Mouse (Mus musculus) kidney, adult 11 months (tissue): ENCODE measurements around the gene Iqcf3.
A peak's percentile ranks its signal among the peaks of the same experiment; 100 is the strongest.
"Not testable (repeated sequence)": the region's sequence is repeated elsewhere in the genome, so short reads cannot be mapped to it uniquely, and the experiment has no call there.

Source experiments
- DNase-seq: peaks from one replicate; pipeline ENCODE4 v3.0.0; 2022

Gene Iqcf3

DNA sequence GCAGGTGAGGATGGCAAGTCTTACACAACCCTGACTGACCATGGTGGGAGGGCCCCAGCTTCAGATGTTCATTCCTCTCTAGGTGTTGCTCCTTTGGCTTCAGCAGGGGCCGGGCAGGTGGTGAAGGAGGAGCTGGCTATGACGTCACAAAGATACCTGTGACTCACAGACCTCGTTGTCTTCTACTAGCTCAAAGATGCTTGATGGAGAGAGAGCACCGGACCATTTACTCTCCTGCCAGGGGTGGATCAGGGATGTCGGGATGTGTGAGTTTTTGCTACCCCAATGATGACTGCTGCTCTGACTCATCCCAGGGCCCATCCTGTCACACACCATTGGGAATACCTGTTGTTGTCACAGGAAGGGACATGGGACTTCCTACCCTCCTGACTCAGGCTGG, at the start of gene Iqcf3:
Gene Iqcf3 (minus strand): TSS at position 101 of the 400 bp plus-strand sequence.
- no peak for DNase-seq

DNA sequence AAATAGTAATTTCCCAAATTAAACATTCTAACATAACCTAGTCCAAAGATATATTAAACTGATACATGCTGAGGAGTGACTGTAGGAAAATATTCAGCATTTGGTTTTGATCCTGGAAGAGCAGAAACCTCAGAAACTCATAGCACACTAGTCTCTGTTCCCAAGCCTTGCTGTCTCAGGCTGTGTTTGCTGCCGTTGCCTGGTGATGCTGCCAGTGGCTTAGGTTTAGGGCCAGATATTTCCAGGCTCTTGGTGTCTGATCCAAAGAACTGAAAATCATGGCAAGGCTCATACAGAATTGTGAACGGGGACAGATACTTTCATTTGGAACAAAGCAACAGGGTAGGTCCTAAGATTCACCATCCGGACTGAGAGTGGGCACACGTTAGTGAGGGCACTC, 49.3 kb upstream of the Iqcf3 start:
- no peak for DNase-seq

DNA sequence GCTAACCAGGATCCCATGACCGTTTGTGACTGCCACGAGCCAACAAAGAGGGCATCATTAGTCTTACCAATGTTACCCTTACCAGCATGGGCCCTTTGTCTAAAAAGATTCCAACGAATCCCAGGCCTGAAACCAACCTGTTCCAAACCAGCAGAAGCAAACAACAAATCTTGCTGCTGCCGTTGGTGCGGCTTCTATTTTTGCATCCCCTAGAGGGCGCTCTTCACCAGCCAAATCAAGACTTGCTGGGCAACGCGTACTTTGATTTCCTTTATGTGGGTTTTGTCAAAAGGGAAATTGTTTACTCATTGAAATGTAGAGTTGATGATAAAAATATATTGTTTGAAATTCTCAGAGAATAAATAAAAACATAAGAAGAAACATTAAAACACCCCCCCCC, 39.1 kb upstream of the Iqcf3 start:
- DNase-seq = peak; percentile 4

DNA sequence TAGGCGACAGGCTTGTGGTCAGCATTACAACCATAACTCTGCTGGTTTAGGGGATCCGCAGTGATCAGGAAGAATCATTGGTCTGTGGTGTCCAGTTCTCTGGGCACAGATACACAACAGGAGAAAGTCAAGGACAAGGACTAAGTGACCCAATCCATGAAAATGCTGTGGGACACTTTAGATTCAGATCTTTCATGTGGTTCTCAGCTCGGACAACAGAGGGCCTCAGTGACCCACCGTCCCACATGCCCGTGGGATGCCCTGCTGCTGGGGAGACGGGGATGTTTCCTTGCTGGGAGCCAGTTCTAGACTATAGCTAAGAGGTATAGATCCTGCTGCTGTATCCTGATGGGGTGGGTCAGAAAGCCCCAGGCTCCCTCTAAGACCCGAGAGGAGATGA, 37.0 kb upstream of the Iqcf3 start:
- DNase-seq = no peak

DNA sequence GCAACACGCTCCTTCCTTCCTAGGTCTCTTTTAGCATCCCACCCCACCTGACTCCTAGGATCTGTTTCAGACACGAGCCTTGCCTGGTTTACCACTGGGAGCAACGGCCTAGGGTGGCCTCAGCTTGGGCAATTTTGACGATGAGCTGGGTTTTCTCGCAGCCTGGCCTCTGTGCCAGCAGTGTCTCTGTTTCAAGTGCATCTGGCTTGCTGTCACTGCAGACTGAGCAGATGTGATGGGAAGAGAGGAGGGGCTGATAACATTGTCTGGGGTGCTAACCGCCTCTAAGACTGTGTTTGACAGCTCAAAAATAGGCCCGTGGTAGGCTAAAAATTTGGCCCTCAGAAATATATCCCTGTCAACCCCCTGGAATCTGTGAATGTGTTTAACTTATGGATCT, 34.4 kb upstream of the Iqcf3 start:
- DNase-seq = no peak

DNA sequence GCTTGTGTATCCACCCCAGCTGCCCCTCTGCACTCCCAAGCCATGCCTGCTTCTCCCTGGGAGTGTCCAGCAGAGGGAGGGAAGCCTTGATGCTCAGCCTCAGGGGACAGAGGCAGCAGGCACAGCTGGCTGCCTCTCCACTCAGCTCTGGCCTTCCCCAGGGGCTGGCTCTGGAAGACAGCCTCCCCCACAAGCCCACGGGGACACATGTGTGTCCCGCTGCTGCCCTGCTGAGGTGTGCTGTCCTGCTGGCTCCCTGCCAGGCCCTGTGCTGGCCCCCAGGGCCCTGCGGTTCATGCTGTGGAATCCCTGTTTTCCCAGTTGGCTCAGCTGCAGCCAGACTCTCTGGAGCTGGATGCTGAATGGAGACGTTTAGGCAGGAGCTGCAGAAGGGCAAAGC, 34.0 kb upstream of the Iqcf3 start:
- DNase-seq = not testable (repeated sequence)

DNA sequence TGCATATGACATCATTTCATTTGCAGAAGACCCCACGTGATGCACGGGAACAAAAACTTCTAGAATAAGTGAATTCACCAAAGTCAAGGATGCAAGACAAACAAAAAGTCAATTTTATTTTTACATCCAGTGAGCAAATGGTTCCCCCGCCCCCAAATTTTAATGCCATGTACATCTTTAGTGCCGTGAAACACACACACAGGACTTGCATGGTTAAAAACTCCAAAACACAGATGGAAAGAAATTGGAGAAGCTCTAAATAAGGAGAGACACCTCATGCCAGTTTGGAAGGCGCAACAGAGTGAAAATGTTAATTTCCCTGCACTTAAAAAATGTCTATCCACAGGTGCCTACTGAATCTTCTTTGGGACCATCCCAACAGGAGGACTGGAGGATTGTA, 30.7 kb upstream of the Iqcf3 start:
- no peak for DNase-seq

DNA sequence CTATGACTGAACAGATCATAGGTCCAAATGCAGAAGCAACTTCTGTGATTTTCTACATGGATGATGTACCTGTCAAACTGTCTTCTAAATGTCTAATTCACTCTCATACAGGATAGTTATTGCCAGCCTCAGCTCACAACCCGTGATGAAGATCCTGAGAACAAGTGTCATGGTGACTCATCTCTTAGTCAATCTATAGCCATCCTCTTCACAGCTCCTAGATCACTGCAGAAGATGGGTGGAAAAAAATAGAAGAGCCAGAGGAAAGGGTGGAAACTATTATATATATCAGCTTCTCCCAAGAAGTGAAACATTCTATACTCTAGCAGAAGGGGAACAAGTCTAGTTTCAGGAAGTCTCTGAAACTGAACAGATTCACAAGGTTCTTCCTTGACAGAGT, 21.1 kb upstream of the Iqcf3 start:
- DNase-seq = no peak

DNA sequence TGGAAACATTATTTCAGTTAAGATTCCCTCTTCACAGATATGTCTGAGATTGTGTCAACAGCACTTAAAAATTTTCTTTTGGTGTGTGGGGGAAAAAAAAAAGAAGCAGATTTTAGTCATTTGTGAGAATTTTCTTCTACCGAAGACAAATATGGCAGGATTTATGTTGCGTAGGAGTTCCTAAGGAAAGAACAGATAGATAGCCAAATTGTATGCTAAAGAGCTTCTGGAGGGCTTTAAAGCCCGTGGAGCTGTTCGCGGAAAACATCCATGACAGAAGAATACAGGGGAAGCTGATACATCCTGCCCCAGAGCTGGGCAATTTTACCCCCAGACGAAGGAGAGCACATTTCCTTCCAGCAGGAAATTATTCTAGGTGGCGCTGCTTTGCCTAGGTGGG, 18.6 kb upstream of the Iqcf3 start:
- no peak for DNase-seq

DNA sequence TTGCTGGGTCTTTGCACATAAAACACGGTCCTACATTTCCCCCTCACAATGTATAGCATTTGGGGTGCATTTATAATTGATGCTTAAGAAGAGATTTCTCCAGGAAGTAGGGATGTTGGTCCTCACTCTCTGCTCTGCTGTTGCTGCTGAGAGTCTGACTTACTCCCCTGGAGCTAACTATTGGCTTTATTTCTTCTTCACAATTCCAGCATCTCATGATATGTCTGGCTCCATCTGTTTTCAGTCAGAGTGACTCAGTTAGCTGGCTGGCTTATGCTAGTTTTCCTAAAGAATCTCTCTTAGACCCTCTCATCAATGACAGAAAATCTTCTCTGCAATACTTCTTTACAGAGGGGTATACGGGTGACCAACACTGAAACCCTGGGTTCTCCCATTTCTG, 14.7 kb upstream of the Iqcf3 start:
- no peak for DNase-seq

DNA sequence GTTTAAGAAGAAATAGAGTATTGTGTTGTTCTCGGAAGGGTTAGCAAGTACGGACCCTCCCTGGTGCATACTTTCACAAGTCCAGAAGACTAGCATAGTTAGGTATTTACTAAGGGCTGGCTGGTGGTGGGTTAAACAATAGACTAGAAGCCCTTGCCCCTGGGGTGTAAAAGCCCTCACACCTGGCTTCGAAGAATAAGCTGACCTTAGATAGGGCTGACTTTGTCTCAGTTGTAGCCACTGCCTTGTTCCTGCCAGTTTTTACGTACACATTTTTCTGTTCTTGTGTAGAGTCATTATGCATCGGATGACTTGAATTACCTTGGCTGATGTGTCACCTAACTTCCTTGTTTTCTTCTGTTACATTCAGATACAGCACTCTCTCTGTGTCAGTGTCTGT, 11.9 kb upstream of the Iqcf3 start:
- no peak for DNase-seq

DNA sequence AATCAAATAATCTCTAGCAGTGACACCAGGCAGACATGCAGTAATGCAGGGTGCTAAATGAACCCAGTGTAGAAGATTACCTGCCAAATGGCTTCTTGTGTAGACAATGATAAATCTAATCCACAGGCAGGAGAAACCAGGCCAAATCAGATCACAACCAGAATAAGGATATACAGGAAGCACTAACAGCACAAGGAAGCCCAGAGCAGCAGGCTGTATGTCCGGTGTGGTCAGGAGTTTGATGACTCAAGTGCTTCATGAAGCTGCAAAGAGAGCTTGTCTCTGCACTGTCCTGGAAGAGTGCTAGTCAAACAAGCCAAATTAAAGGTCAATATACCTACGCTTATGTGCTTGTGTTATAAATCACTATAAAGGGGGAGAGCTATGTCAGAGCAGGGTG, 10.8 kb upstream of the Iqcf3 start:
- DNase-seq = no peak

DNA sequence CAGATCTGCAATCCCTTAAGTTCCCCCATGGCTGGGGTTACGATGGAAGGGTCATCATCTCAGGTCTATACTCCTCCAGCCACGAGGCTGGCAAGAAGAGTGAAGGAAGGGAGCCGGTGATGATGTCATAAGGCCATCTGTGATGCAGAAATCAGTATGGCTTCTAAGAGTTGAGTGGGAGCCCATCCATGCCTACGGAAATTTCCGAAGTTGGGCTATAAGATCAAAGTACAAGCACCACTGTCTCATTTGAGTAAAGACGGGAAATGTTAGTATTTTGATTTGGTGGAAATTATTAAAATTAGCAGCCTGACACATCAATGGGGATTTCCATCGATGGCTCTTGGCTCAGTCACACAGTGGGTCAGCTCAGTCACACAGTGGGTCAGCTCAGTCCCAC, 9.5 kb upstream of the Iqcf3 start, which contains the start of gene Iqcf4:
Gene Iqcf4 (minus strand): TSS at position 101 of the 400 bp plus-strand sequence.
- no peak for DNase-seq

DNA sequence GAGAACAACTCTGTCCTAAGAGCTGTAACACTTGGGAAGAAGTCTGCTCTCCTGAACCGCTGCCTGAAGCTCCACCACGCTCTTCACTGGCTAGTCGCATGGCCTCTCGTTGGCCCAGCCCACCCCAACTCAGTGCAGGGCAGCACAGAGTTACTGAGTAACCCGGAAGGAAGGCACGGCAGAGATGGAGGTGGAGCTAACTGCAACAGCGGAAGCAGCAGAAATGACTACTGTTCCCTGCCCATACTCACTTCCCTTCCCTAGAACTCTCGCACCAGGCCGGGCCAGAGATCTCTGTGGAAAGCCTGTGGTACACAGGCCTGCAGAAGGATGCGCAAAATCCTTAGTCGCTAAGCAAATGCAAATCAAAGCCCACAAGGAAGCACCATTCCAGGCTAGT, 5.0 kb upstream of the Iqcf3 start:
- DNase-seq = peak; percentile 34

DNA sequence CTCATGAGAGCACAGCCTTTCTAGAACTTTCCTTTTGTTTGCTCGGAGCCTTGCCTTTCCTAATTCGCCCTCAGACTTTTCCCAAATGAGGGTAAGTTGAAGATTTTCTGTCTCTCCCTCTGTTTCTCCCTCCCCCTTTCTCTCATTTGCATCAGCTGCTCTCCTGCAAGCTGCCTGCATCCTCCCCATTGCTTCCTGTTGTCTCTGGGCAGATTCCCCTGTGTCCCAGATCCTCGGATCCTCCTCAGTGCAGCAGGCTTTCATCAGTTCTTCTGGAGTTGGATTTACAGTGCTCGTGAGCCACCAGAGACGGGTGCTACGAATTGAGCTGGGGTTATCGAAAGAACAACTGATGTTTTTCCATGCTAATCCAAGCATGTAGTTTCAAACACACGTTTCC, 2.6 kb upstream of the Iqcf3 start:
- DNase-seq = no peak

DNA sequence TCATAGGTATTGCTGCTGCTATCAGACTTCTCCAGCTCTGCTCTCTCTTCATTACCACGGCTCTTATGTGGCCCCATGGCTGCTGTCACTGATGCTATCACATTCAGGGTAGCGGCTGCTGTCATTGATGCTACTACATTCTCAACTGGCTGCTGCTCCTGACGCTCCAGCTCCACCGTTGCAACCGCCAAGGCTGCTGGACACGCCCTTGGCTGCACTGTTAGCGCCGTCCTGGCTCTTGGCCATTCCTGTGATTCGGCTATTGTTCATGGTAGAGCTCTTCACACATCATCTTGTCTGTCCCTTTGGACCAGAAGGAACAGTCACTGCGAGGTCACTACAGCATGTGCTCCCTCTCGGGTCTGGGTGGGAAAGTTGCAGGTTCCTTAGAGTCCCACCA, 860 bp upstream of the Iqcf3 start:
- DNase-seq = no peak

DNA sequence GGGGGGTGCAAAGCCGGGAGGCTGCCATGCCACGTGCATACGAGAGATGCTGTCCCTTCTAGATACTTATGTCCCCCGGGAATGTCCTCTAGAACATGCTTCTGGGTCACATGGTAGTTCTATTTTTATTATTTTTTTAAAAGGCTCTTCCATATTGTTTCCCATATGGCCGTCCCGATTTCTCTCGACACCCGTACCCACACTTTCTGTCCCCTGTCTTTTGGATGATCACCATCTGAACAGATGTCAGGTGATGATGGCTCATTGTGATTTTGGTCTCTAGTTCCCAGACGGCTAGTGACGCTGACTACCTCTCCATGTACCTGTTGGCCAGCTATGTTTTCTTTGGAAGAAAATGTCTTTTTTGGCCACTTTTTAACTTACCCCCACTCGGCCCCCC, 26.5 kb downstream of the Iqcf3 start:
- no peak for DNase-seq

DNA sequence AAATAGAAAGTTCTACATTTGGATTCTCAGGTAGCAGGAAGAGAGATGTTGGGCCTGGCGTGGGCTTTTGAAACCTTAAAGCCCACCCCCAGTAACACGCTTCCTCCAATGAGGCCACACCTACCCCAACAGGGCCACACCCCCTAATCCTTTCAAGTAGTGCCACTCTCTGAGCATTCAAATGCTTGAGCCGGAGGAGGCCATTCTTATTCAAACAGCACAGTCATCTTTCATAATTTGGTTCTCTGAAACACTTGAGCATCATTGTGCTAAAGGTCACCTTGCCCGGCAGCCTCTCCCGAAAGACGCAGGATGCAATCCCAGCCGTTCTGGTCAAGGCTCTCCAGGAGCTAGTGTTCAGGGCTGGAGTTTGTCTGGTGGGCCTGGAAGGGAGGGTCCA, 27.1 kb downstream of the Iqcf3 start:
- DNase-seq = no peak

DNA sequence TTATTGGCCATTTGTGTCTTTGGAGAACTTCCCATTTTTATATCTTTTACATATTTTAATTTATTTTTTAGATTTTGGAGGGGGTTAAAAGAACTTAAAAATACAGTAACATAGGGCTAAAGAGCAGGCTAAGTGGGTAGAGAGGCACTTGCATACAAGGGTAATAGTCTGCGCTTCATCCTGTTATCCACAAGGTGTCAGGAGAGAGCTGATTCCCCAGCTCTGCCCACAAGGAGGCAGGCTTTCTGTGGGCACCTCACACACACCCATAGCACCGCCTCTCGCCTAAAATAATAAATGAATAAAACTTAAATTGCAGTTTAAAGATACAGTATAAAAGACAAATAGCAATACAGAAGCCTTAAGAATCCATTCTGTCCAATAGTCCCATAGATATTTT, 29.6 kb downstream of the Iqcf3 start:
- DNase-seq = no peak

DNA sequence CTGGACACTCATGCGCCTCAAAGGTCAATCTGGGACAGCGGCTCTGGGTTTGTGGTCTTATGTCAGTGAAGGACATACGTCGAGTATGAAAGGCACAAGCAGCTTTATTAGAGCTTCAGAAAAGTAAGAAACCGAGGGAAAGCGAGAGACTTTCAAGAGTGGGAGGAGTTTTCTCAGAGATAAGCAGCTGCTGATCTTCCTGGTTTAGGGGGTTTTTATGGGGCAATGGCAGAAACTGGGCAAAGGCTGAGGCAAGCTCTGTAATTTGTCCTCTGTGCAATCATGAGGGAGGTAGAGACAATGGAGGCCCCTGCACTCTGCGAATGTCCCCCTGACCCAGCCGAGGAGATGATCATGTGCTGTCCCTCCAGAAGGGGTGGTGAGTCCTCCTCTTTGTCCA, 41.5 kb downstream of the Iqcf3 start:
- no peak for DNase-seq

DNA sequence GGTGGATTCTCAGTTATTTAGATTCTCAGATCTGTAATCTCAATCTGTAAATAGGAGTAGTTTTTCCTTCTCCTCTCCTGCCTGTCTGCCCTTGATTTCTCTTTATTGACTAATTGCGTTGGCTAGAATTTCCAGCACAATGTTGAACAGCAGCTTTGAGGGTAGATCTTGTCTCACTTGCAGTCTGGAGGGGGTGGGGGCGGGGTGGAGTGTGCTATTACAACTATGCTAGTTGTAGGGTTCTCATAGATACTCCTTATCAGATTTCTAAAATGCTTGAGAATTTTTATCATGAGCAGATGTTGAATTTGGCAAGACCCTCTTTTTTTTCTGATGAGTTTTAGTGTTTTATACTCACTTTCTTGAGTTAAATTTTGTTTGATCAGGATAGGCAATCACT, 42.0 kb downstream of the Iqcf3 start:
- no peak for DNase-seq

DNA sequence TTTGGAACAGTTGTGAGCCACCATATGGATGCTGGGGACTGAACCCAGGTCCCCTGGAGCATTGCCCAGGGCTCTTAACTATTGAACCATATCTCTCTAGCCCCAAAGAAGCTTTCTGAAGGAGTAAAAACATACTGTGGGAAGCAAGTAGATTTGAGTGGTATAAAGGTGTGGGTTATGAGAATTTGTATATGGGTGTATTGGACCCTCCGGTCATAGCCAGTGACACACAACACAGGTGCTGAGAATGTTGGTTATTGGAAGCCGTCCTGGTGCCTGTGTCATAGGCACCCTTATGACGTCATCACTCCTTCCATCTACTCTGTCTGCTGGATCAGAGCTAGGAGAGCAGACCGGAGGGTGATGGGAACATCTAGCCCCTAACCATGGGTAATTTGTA, 47.2 kb downstream of the Iqcf3 start, which contains the start of gene Iqcf5:
Gene Iqcf5 (plus strand): TSS at position 301 of the 400 bp plus-strand sequence.
- DNase-seq = no peak

DNA sequence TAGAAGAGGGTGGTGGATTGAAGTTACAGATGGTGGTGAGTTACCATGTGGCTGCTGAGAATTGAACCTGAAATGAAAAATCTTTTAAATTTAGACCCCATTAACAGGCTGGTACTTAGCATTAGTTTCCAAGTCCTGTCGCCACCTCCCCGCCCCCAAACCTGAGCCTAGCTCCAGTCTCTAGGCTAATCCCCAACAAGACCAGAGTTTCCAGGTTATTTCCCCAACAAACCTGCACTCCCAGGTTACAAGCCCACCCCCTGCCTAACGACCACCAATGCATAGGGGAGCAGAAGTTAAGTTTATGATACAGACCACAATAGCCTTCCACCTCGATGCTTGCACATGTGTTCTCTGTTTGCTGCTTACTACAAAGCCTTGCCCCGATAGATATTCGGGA, 47.9 kb downstream of the Iqcf3 start:
- DNase-seq = no peak

DNA sequence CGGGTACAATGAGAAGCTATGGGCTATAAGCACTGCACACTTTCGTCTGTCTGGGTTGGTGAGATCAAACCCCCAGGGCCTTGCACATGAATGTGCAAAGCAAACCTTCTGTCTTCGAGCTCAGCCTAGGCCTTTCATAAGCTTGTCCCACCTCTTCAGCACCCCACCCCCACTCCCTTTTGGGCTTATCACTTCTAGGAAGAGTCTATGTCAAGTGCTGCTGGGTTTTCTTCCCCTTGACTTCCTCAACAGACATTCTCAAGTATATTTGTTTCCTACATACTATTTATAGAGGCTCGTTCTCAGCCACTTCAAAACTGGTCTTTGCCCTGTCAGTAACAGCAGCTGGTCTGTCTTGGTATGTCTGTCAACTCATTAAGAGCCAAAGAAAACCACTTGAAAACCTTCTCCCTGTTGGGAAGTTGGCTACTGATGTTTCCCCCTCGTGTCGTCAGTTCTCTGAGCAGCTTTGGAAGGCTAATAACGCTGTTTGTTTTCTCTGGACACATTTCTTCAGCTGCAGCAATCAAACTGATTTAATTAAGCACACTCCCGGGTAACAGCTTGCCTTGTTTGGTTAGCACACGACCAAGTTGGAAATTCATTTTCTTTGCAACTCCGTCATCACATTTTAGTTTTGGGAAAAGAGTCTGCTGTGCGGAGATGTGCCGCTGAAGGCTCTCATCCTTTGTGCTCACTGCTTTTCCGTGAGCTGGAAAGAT, 48.5 kb downstream of the Iqcf3 start:
- DNase-seq = no peak

DNA sequence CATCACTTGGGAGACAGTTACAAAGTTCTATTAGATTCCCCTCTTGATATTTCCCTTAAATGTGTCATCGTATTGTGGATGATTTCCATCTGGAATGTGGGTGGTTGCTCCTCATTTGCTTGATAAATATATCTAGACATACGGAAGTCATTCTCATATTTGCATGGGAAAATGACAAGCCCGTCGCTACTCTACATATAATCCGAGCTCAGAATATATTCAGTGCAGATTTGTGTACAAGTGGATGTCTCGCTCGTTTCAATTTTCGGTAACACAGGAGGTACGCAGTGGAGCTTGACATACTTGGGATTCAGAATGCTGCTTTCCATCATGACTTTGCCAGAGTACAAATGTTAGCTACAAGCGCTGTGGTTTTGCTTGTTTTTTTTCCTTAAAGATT, 52.1 kb downstream of the Iqcf3 start:
- no peak for DNase-seq
